Mouse (Mus musculus) embryonic facial prominence, embryonic 10.5 days (tissue): ENCODE measurements at regions not wholly inside any gene's neighbourhood (a gene's known extent, or its start where the extent isn't known, plus 50 kb on each side); places are given as distances from the start of the nearest gene placed in this dataset.

Experiments
- DNase-seq: peaks from one replicate; pipeline ENCODE4 v3.0.0-alpha.2; 2017; ENCODE audit warnings: low spot score
- H3K27ac ChIP-seq: fragments of 300-500 bp; sonication (generic); replicated peaks from 2 replicates; pipeline ENCODE4 v1.5.1; 2016; ENCODE audit warnings: mild to moderate bottlenecking
- H3K27me3 ChIP-seq: fragments of 300-500 bp; sonication (generic); replicated peaks from 2 replicates; pipeline ENCODE4 v1.6.1; 2016; ENCODE audit warnings: low read depth, mild to moderate bottlenecking; ENCODE audit not compliant: poor library complexity, severe bottlenecking
- H3K36me3 ChIP-seq: fragments of 300-500 bp; sonication (generic); replicated peaks from 2 replicates; pipeline ENCODE4 v1.6.1; 2016; ENCODE audit warnings: mild to moderate bottlenecking, moderate library complexity
- H3K4me1 ChIP-seq: fragments of 300-500 bp; sonication (generic); 2 replicates; pipeline ENCODE4 v1.6.1; 2016
- H3K4me3 ChIP-seq: fragments of 300-500 bp; sonication (generic); 2 replicates; pipeline ENCODE4 v1.5.1; 2016; ENCODE audit warnings: mild to moderate bottlenecking, moderate library complexity
- H3K9me3 ChIP-seq: fragments of 300-500 bp; sonication (generic); 2 replicates; pipeline ENCODE4 v1.6.1; 2016; ENCODE audit warnings: mild to moderate bottlenecking
- WGBS: fragments of 180-500 bp; shearing (Covaris S2); methylation state at CpG from one replicate; pipeline ENCODE4 v1.1.7; 2016; 5-methylcytosine and 5-hydroxymethylcytosine counted together

- no peaks in the 10 kb centered on the region for H3K9me3 ChIP-seq
- no peak for DNase-seq
- H3K36me3 ChIP-seq = no peaks in the 10 kb centered on the region
- no peaks in the 10 kb centered on the region for H3K4me1 ChIP-seq
- whole genome bisulfite sequencing = 81% methylated on average over 2 of the region's 2 CpGs
- H3K27me3 ChIP-seq = no peaks in the 10 kb centered on the region
- H3K27ac ChIP-seq = no peak overlapping the region
- H3K4me3 ChIP-seq = no peak overlapping the region
Observed at GRCm38 (mm10) chr4:56287980-56288379, 451.9 kb upstream of the Gm26657 start.

- Histone ChIP-seq H3K27ac (no peak overlapping the region), H3K9me3 (no peaks in the 10 kb centered on the region), H3K27me3 (no peaks in the 10 kb centered on the region), H3K36me3 (no peaks in the 10 kb centered on the region), H3K4me3 (no peak overlapping the region), H3K4me1 (no peaks in the 10 kb centered on the region)
- DNase-seq = no peak
- 80% methylated on average over 2 of the region's 2 CpGs for WGBS
Observed at GRCm38 (mm10) chr4:56284490-56284889, 455.4 kb upstream of the Gm26657 start.

- no peaks in the 10 kb centered on the region for H3K27me3 ChIP-seq
- H3K9me3 ChIP-seq = no peaks in the 10 kb centered on the region
- WGBS = 85% methylated on average over 3 of the region's 3 CpGs
- no peak overlapping the region for H3K27ac ChIP-seq
- no peak for DNase-seq
- H3K36me3 ChIP-seq = no peaks in the 10 kb centered on the region
- no peak overlapping the region for H3K4me3 ChIP-seq
- no peaks in the 10 kb centered on the region for H3K4me1 ChIP-seq
Observed at GRCm38 (mm10) chr4:56275836-56276235, 464.0 kb upstream of the Gm26657 start.

DNA sequence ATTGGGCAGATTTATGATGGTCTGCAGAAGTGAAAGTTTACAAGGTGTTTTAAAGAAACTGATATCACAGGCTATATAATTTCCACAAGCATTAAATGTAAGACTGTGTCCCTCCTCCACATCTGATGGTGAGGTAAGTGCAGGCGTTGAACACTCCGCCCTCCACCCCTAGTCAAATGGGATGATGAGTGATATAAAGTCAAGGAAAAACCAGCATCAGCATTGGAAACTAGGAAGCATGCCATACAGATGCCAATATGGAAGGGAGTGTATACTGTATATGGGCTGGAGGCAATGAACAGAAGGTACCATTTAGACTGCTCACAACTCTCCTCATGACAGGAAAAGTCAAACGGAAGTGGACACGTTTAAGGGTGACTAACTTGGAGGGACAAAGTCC, 468.5 kb upstream of the Gm26657 start:
- Histone ChIP-seq H3K9me3 (no peaks in the 10 kb centered on the region), H3K36me3 (no peaks in the 10 kb centered on the region), H3K27me3 (no peaks in the 10 kb centered on the region), H3K27ac (no peak overlapping the region), H3K4me1 (no peaks in the 10 kb centered on the region), H3K4me3 (no peak overlapping the region)
- no peak for DNase-seq
- WGBS = 92% methylated on average over 4 of the region's 4 CpGs

DNA sequence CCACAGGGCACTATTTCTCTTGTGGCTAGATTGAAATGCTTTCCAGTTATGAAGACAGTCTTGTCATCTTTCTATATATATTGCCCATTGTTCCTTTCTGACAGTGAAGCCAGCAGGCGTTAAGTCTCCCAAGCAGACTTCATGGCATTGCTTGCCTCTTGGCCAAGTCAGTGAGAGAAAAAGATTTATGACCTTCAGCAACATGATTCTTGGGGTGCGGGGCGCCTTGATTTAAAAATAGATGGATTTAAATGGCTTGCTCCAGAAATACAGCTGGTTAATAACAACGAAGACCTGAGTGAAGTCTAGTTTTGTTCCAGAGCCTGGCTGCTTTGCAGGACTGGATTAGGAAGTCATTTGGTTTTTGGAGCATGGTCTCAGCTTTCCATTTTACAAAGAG, 475.2 kb upstream of the Gm26657 start:
- H3K4me1 ChIP-seq = peaks cover 7% of the 10 kb centered on the region
- H3K9me3 ChIP-seq = no peaks in the 10 kb centered on the region
- H3K27me3 ChIP-seq = no peaks in the 10 kb centered on the region
- 94% methylated on average over 4 of the region's 4 CpGs for WGBS
- no peak for DNase-seq
- no peaks in the 10 kb centered on the region for H3K36me3 ChIP-seq
- no peak overlapping the region for H3K27ac ChIP-seq
- no peak overlapping the region for H3K4me3 ChIP-seq

DNA sequence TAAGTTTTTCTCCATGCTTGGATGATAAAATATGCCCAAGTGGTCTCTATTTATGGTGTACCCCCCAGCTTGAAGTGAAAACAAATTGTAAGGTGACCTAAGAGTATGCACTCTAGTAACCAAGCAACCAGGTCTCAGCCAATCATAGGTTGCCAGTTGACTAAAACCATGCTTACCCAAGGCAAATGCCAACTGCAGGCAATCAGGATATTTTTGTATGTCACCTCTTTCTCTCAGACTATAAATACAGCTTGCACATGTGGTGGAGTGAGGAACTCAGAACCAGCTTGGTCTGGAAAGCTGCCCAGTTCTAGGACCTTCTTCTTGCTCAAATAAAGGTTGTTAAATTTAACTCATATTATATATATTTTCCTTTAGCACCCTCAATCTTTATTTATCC, 476.0 kb upstream of the Gm26657 start:
- Histone ChIP-seq H3K36me3 (no peaks in the 10 kb centered on the region), H3K4me3 (no peak overlapping the region), H3K9me3 (no peaks in the 10 kb centered on the region), H3K27me3 (no peaks in the 10 kb centered on the region), H3K27ac (no peak overlapping the region), H3K4me1 (peaks cover 11% of the 10 kb centered on the region)
- no peak for DNase-seq

DNA sequence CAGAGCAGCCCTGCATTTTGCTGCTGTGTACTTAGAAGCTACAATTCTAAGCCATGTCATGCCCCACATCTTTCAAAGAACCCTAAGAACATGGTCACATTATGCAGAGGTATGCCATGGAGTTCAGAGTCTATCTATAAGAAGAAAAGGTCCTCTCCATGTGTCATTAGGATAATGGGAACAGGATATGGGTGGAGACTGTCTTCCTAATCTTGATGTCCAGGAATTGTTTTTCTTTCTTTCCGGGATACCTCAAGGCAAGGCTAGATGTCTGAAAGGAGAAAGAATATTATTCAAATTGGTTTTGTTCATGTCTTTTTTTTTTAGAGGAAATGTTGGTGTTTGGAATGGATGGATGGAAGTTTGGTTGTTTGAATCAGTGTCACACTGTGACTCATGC, 477.3 kb upstream of the Gm26657 start:
- 81% methylated on average over 1 of the region's 1 CpGs for WGBS
- Histone ChIP-seq H3K27me3 (no peaks in the 10 kb centered on the region), H3K4me1 (peaks cover 11% of the 10 kb centered on the region), H3K4me3 (no peak overlapping the region), H3K36me3 (no peaks in the 10 kb centered on the region), H3K27ac (no peak overlapping the region), H3K9me3 (no peaks in the 10 kb centered on the region)
- no peak for DNase-seq

DNA sequence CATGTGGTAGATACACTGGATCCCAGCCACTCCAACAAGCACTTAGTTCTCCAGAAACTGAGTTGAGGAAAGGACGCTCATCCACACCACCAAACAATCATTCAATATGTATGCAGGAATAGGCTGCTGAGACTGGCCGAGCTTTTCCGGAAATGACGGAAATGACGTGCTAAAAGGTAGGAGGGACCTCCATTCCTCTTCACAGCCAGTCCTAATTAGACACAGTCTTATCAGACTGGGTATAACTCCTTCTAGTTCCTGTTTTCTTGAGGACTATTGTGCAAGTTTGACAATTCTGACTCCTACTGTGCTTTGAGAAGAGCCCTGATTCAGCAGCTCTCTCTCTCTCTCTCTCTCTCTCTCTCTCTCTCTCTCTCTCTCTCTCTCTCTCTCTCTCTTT, 477.9 kb upstream of the Gm26657 start:
- Histone ChIP-seq H3K27ac (no peak overlapping the region), H3K9me3 (no peaks in the 10 kb centered on the region), H3K36me3 (no peaks in the 10 kb centered on the region), H3K4me1 (peaks cover 11% of the 10 kb centered on the region), H3K27me3 (no peaks in the 10 kb centered on the region), H3K4me3 (no peak overlapping the region)
- DNase-seq = no peak
- 83% methylated on average over 5 of the region's 5 CpGs for WGBS

GRCm38 (mm10) chr4:56252375-56252774, 487.5 kb upstream of the Gm26657 start:
- no peak overlapping the region for H3K27ac ChIP-seq
- H3K4me1 ChIP-seq = peaks cover 3% of the 10 kb centered on the region; the same call in 1 of the 2 replicates
- no peaks in the 10 kb centered on the region for H3K36me3 ChIP-seq
- H3K9me3 ChIP-seq = no peaks in the 10 kb centered on the region
- WGBS = 20% methylated on average over 1 of the region's 1 CpGs
- no peak for DNase-seq
- H3K27me3 ChIP-seq = no peaks in the 10 kb centered on the region
- no peak overlapping the region for H3K4me3 ChIP-seq

DNA sequence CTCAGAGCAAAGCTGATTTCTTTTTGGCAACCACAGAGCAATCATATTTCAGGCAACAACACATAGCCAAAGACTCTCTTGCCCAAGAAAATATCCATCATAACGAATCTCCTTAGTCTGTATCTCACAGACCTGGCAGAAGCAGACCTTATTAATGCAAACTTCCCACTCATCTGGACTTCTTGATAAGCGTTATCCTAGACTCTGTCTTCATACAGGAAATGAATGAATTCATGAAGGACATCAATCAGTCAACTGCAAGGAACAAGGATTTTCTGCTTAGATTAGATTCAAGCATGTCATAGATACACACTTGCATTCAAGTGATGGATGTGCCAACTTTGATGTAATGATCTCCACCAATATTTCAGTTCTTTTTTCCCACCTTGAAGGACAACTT, 488.1 kb upstream of the Gm26657 start:
- Histone ChIP-seq H3K4me3 (no peak overlapping the region), H3K9me3 (no peaks in the 10 kb centered on the region), H3K27ac (no peak overlapping the region), H3K27me3 (no peaks in the 10 kb centered on the region), H3K4me1 (peaks cover 3% of the 10 kb centered on the region; the same call in 1 of the 2 replicates), H3K36me3 (no peaks in the 10 kb centered on the region)
- no peak for DNase-seq
- 78% methylated on average over 2 of the region's 2 CpGs for WGBS

- no peak overlapping the region for H3K27ac ChIP-seq
- H3K4me1 ChIP-seq = peaks cover 3% of the 10 kb centered on the region; the same call in 1 of the 2 replicates
- no peaks in the 10 kb centered on the region for H3K27me3 ChIP-seq
- WGBS = 95% methylated on average over 2 of the region's 2 CpGs
- H3K4me3 ChIP-seq = no peak overlapping the region
- H3K9me3 ChIP-seq = no peaks in the 10 kb centered on the region
- DNase-seq = no peak
- H3K36me3 ChIP-seq = no peaks in the 10 kb centered on the region
Observed at GRCm38 (mm10) chr4:56250611-56251010, 489.3 kb upstream of the Gm26657 start.

GRCm38 (mm10) chr4:56243863-56244262, 496.0 kb upstream of the Gm26657 start:
- Histone ChIP-seq H3K27me3 (no peaks in the 10 kb centered on the region), H3K36me3 (no peaks in the 10 kb centered on the region), H3K4me1 (peaks cover 8% of the 10 kb centered on the region), H3K9me3 (no peaks in the 10 kb centered on the region), H3K27ac (peak overlapping the region; percentile 54), H3K4me3 (no peak overlapping the region)
- WGBS = 39% methylated on average over 6 of the region's 6 CpGs
- DNase-seq = peak; percentile 70

DNA sequence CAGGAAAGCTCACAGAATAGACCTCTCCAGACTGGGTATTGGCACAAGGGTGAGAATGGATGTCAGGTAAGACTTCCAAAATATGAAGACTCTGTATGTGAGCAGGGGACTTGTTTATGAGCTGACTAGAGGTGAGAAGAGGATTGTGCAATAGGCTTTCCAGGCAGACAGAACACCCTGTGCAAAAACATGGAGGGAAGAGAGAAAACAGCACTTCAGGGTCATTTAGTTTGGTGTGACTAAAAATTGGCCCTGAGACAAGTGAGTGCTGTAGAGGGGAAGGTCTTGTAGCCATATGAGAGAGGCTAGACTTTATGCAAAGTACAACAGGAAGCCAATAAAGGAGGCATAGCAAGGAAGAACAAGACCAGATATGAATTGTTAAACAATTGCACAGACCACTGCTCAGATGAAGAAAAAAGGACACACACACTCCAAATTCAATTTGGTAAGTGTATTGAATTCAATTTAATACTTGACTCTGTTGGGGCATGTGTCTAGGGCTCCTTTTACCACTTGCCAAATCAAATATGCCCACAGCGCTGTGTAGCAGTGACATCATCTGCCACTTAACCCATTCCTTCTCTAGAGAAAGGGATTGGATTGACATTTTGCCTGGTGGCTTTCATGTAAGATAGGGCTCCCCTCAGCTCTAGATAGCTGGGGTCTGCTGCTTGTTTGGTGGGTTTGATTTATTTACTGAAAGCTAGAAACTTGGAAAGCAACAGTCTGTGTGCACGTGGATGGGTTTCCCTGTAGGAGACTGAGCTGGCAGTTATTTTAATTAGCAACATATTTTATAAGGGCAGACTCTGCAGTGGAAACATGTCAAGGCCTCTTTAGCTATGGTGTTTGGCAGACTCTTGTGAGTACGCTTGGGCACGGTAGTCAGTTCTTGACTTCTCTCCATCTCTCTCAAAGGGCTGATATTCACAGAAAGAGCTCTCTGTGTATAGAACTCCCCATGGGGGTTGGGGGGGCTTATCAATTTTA, 501.1 kb upstream of the Gm26657 start:
- WGBS = 84% methylated on average over 4 of the region's 4 CpGs

More for the DNA sequence above, 501.1 kb upstream of the Gm26657 start:
- H3K27me3 ChIP-seq = no peaks in the 10 kb centered on the region
- no peak overlapping the region for H3K4me3 ChIP-seq
- no peak overlapping the region for H3K27ac ChIP-seq
- no peaks in the 10 kb centered on the region for H3K9me3 ChIP-seq
- no peaks in the 10 kb centered on the region for H3K36me3 ChIP-seq
- no peak for DNase-seq
- H3K4me1 ChIP-seq = peaks cover 3% of the 10 kb centered on the region
